Mouse (Mus musculus) stomach, embryonic 14.5 days (tissue): ENCODE data around the gene Lrrc45. TPM values are rescaled to one million over a fixed set of nuclear protein-coding genes. Genes with fewer than 3 reads are reported as not detected.
A peak's percentile ranks its signal among the peaks of the same experiment; 100 is the strongest.

Experiments used
- ATAC-seq: fragments of 200-750 bp; cut with Nextera tagmentation; 2 replicates; pipeline ENCODE4 v1.8.0; 2017; ENCODE audit warnings: low read depth, moderate TSS enrichment; ENCODE audit not compliant: insufficient number of reproducible peaks, insufficient read depth, low FRiP score
- H3K27ac ChIP-seq: fragments of 300-500 bp; sonication (generic); 2 replicates; pipeline ENCODE4 v1.5.1; 2014; ENCODE audit warnings: mild to moderate bottlenecking, low read length, moderate library complexity, mixed read lengths
- H3K27me3 ChIP-seq: fragments of 300-500 bp; sonication (generic); 2 replicates; pipeline ENCODE4 v1.6.1; 2014; ENCODE audit warnings: low read length, control low read depth, mixed read lengths; ENCODE audit not compliant: control insufficient read depth, insufficient read depth
- H3K36me3 ChIP-seq: fragments of 300-500 bp; sonication (generic); 2 replicates; pipeline ENCODE4 v1.6.1; 2014; ENCODE audit warnings: mild to moderate bottlenecking, control low read depth, low read length, moderate library complexity, mixed read lengths; ENCODE audit not compliant: control insufficient read depth, insufficient read depth
- H3K4me1 ChIP-seq: fragments of 300-500 bp; sonication (generic); 2 replicates; pipeline ENCODE4 v1.6.1; 2014; ENCODE audit warnings: low read length, control low read depth, mixed read lengths; ENCODE audit not compliant: control insufficient read depth, insufficient read depth
- H3K4me2 ChIP-seq: fragments of 300-500 bp; sonication (generic); replicated peaks from 2 replicates; pipeline ENCODE4 v1.6.1; 2014; ENCODE audit warnings: low read depth, low read length, control low read depth
- H3K4me3 ChIP-seq: fragments of 300-500 bp; sonication (generic); 2 replicates; pipeline ENCODE4 v1.5.1; 2014; ENCODE audit warnings: low read depth, low read length, control low read depth
- H3K9ac ChIP-seq: fragments of 300-500 bp; sonication (generic); replicated peaks from 2 replicates; pipeline ENCODE4 v1.6.1; 2014; ENCODE audit warnings: low read depth, mild to moderate bottlenecking, control low read depth, low read length, moderate library complexity, mixed read lengths
- H3K9me3 ChIP-seq: fragments of 300-500 bp; sonication (generic); 2 replicates; pipeline ENCODE4 v1.6.1; 2016; ENCODE audit warnings: low read depth, low read length, control low read depth; ENCODE audit not compliant: control insufficient read depth
- WGBS: fragments of 180-500 bp; shearing (Covaris S2); extraction: QIAGEN DNeasy Blood & Tissue Kit; methylation state at CpG from one replicate; pipeline ENCODE4 v1.1.7; 2014; 5-methylcytosine and 5-hydroxymethylcytosine counted together
- polyA plus RNA-seq: library from polyadenylated mRNA; unstranded; fragments of >200 nt; fragmentation: Nextera tagmentation; extraction: Ambion mirVana; gene quantifications from 2 replicates; pipeline ENCODE4 v1.2.1, GENCODE M21; 2014

Gene Lrrc45
- polyA plus RNA-seq, 1 experiment from 2014 or later, result 48.6 TPM

- no peak overlapping the region for H3K27ac ChIP-seq
- peaks cover 20% of the 10 kb centered on the region for H3K36me3 ChIP-seq
- H3K4me1 ChIP-seq, result peaks cover 16% of the 10 kb centered on the region
- no peak for ATAC-seq
- no peaks in the 10 kb centered on the region for H3K27me3 ChIP-seq
- H3K9ac ChIP-seq, result no peak overlapping the region
- 91% methylated on average over 9 of the region's 9 CpGs for WGBS
- H3K4me3 ChIP-seq, result no peak overlapping the region
- H3K4me2 ChIP-seq, result no peak overlapping the region
- H3K9me3 ChIP-seq, result no peaks in the 10 kb centered on the region
Observed at GRCm38 (mm10) chr11:120719242-120719641, 5.5 kb downstream of the Lrrc45 start.

- H3K27me3 ChIP-seq, result no peaks in the 10 kb centered on the region
- no peak overlapping the region for H3K4me3 ChIP-seq
- no peak overlapping the region for H3K9ac ChIP-seq
- H3K9me3 ChIP-seq, result no peaks in the 10 kb centered on the region
- peaks cover 20% of the 10 kb centered on the region for H3K36me3 ChIP-seq
- no peak overlapping the region for H3K4me2 ChIP-seq
- no peak for ATAC-seq
- peaks cover 10% of the 10 kb centered on the region for H3K4me1 ChIP-seq
- WGBS, result 91% methylated on average over 13 of the region's 13 CpGs
- no peak overlapping the region for H3K27ac ChIP-seq
Observed at GRCm38 (mm10) chr11:120719841-120720376, 6.2 kb downstream of the Lrrc45 start.

GRCm38 (mm10) chr11:120720450-120720849 lies 6.7 kb downstream of the Lrrc45 start:
- 10% methylated on average over 17 of the region's 17 CpGs for WGBS
- H3K36me3 ChIP-seq, result peaks cover 20% of the 10 kb centered on the region
- H3K27ac ChIP-seq, result no peak overlapping the region
- H3K9me3 ChIP-seq, result no peaks in the 10 kb centered on the region
- H3K4me3 ChIP-seq, result peak overlapping the region; percentile 51
- H3K4me2 ChIP-seq, result peak overlapping the region; percentile 91
- peaks cover 6% of the 10 kb centered on the region for H3K4me1 ChIP-seq
- no peaks in the 10 kb centered on the region for H3K27me3 ChIP-seq
- ATAC-seq, result no peak
- peak overlapping the region; percentile 33; the same call in 1 of the 2 replicates for H3K9ac ChIP-seq

- Histone ChIP-seq H3K9ac (peak within 1 kb of the TSS; percentile 49), H3K27me3 (no peaks in the 10 kb centered on the region), H3K27ac (no peak within 1 kb of the TSS), H3K4me1 (peaks cover 6% of the 10 kb centered on the region), H3K4me3 (peak within 1 kb of the TSS; percentile 51), H3K36me3 (peaks cover 20% of the 10 kb centered on the region), H3K9me3 (no peaks in the 10 kb centered on the region), H3K4me2 (peak within 1 kb of the TSS; percentile 91)
- WGBS, result under 1% methylated on average over 88 of the region's 90 CpGs
- ATAC-seq, result peak; percentile 79
Observed at GRCm38 (mm10) chr11:120721124-120722066, 7.7 kb downstream of the Lrrc45 start, which contains the start of gene Rac3. Rac3 (plus strand) TSS chr11:120721470.

GRCm38 (mm10) chr11:120722067-120722630 lies 8.4 kb downstream of the Lrrc45 start:
- H3K27ac ChIP-seq, result no peak overlapping the region
- H3K27me3 ChIP-seq, result no peaks in the 10 kb centered on the region
- no peaks in the 10 kb centered on the region for H3K9me3 ChIP-seq
- peak overlapping the region; percentile 51 for H3K4me3 ChIP-seq
- WGBS, result 19% methylated on average over 21 of the region's 21 CpGs
- ATAC-seq, result peak; percentile 10; the same call in 1 of the 2 replicates
- peaks cover 20% of the 10 kb centered on the region for H3K36me3 ChIP-seq
- H3K4me2 ChIP-seq, result peak overlapping the region; percentile 91
- H3K4me1 ChIP-seq, result peaks cover 6% of the 10 kb centered on the region
- peak overlapping the region; percentile 49 for H3K9ac ChIP-seq

GRCm38 (mm10) chr11:120722761-120723382 lies 9.1 kb downstream of the Lrrc45 start:
- Histone ChIP-seq H3K4me3 (no peak overlapping the region), H3K27me3 (no peaks in the 10 kb centered on the region), H3K4me1 (peaks cover 6% of the 10 kb centered on the region), H3K9me3 (no peaks in the 10 kb centered on the region), H3K9ac (no peak overlapping the region), H3K27ac (no peak overlapping the region), H3K36me3 (peaks cover 15% of the 10 kb centered on the region), H3K4me2 (no peak overlapping the region)
- WGBS, result 86% methylated on average over 11 of the region's 11 CpGs
- ATAC-seq, result no peak

GRCm38 (mm10) chr11:120723509-120723908 lies 9.8 kb downstream of the Lrrc45 start:
- H3K36me3 ChIP-seq, result peaks cover 8% of the 10 kb centered on the region
- no peak overlapping the region for H3K27ac ChIP-seq
- ATAC-seq, result no peak
- H3K4me1 ChIP-seq, result peaks cover 6% of the 10 kb centered on the region
- no peaks in the 10 kb centered on the region for H3K27me3 ChIP-seq
- no peaks in the 10 kb centered on the region for H3K9me3 ChIP-seq
- H3K9ac ChIP-seq, result no peak overlapping the region
- H3K4me2 ChIP-seq, result no peak overlapping the region
- 82% methylated on average over 7 of the region's 7 CpGs for WGBS
- H3K4me3 ChIP-seq, result no peak overlapping the region
